Mouse (Mus musculus) kidney, adult 9 months (tissue): ENCODE measurements around the gene Cgrrf1.
A peak's percentile ranks its signal among the peaks of the same experiment; 100 is the strongest.

Experiments used
- DNase-seq: peaks from one replicate; pipeline ENCODE4 v3.0.0; 2022

Cgrrf1 gene

DNA sequence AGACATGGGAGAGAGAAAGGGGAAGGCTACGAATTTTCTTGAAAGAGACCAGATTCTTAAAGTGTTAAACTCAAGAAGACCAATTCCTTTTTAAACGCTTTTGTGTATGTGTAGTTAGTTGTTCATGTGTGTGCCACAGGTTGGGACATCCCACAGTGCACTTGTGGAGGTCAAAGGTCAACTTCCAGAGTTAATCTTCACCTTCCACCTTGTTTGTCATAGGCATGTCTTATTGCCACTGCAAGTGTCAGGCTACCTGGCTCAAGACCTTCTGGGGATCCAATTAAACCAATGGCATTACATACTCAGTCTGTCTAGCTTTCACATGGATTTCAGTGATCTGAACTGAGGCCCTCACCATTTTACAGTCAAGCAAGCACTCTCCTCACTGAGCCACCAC, 7.9 kb upstream of the Cgrrf1 start:
- DNase-seq = peak; percentile 75

DNA sequence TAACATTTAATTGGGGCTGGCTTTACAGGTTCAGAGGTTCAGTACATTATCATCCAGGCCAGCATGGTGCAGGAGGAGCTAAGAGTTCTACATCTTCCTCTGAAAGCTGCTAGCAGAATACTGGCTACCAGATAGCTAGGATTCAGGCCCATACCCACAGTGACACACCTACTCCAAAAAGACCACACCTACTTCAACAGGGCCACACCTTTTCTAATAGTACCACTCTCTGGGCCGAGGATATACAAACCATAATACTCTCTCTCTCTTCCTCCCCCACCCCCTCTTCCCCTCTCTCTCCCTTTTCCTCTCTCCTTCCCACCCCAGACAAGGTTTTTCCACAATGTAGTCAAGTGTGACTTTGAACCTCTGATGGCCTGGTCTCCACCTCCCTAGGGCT, 4.5 kb upstream of the Cgrrf1 start:
- no peak for DNase-seq

DNA sequence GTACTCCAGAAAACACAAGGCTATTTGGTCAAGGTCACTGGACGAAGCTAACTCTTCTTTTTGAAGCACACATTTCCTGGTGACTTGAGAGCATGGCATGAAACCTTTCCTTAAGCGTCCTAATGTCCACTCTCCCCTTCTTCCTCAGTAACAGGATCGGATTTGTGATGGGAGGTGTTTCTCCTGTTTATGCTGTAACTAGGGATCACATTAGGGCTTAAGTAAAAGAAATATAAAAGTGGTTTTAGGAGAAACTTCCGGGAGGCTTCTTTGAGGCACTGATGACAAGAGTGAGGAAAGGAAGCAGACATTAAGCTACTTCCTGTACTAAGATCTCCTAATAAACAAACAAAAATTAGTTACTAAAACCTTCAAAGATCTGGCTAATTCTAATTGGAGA, 630 bp upstream of the Cgrrf1 start:
- no peak for DNase-seq

DNA sequence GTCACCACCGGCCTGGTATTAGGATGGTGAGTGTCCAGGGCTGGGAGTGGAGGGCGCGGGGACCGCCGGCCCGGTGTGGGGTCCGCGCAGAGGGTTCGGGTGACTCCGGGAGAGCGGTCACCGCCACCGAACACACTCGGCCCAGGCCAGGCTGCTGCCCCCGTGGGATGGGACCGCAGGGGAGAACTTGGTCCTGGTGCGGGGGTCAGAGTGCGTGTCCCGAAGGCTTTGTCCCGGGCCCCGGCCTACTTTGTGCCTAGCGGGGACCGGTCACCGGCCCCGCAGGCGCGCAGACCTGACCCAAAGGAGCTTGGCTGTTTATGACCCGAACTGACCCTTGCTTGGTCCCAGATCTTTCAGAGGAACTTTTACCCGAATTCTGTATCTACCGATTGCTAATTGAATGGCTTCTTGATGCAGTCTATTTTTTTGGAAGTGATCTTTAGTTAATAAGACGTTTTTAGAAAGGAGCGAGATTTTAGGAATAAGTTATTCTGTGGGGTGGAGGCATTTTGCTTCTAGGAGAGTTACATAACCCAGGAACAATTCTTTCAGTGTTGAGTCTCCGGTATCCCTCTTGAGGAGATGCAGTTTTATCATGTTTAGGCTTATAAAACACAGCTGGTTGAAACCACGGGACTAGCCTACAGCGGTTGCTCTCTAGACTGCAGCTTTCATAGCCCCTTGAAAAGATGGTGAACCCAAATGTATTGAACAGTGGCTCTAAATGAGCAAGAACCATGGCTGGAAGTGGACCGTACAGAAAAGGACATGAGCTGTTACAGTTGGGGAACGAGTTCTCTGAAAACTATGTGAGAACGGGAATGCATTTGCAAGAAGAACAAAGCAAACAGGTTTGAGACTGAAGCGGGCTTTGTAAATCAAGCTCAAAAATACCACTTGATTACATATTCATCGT, 688 bp downstream of the Cgrrf1 start:
- DNase-seq = no peak

DNA sequence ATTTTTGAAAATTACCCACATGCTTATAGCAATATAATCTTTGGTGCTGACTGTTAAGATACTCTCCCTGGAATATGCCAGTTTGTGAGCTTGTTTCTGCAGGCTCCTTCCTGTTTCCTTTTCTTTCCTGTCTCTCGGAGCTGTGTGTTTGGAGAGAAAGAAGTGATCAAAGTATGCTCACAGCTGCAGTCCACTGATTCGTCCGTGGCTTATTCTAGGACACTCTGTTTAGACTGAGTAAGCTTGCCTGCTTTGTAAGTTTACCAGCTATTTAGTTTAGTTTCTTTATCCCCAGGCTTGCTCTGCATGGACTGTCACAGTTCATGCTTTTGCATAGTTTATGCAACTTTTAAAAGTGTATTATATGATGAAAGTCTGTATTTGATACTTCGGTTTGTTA, 7.4 kb downstream of the Cgrrf1 start:
- no peak for DNase-seq

DNA sequence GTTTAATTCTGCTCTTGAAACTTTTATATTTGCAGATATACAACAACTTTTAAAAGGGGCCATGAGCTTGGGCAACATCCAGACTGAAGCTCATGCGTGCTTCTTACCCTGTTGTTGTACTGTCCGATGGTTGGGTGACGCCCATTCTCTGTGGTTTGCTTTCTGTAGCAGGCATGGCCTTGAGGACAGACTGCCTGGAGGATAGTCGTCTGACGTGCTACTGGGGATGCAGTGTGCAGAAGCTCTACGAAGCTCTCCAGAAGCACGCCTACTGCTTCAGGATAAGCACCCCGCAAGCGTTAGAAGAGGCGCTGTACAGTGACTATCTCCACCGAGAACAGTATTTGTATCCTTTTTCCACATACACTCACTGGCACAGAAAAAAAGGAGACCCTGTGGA, 13.8 kb downstream of the Cgrrf1 start:
- no peak for DNase-seq

DNA sequence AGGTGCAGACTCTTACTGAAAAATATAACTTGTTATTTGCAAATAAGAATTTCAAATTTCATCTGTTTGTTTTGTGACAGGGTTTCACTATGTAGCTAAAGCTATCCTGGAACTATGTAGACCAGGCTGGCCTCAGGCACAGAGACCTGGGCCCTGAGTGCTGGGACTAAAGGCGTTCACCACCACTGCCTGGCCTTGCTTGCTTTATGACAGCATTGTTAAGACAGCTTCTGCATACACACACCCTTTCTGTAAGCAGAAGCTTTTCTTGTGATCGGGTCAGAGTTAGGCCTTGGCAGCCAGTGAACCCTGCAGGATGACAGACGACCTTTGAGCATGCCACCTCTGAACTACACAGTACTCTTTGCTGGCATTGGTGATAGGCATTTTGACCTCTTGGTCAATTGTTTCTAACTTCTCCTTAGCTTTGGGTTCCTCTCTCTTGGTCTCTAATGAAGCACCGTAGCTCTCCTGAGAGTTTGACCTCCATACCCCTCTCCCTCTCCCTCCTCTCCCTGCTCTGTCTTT, 16.2 kb downstream of the Cgrrf1 start:
- peak; percentile 22 for DNase-seq

DNA sequence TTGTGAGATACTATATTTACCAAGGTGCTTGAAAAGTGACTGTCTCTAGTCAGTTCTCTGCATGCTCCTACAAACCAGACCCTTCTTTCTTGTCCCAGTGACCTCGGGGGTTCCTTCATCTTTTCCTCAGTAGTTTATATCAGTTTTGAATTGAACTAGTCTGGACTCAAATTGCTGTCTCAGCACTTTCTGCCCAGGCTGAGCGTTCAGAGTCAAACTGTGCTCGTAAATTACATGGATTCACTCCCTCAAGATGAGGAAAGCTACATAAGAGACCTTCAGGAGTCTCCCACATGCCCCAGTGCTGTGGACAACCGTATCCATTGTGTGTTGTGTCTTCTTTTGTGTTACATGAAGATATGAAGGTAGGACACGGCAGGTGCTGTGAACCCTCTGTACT, 16.8 kb downstream of the Cgrrf1 start:
- no peak for DNase-seq

DNA sequence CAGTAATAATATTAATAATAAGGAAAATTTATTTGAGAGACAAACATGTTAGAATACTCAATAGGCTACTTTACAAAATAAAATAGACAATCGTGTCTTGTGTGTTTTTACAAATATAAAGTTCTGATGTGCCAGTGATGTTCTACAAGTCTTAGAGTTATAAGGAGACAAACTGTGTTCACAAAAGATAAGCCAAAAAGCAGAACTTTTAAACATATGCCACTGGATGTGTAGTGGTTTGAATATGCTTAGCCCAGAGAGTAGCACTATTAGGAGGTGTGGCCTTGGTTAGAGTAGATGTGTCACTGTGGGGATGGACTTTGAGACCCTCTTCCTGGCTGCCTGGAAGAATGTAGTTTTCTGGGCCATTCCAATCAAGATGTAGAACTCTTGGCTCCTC, 17.8 kb downstream of the Cgrrf1 start:
- no peak for DNase-seq

DNA sequence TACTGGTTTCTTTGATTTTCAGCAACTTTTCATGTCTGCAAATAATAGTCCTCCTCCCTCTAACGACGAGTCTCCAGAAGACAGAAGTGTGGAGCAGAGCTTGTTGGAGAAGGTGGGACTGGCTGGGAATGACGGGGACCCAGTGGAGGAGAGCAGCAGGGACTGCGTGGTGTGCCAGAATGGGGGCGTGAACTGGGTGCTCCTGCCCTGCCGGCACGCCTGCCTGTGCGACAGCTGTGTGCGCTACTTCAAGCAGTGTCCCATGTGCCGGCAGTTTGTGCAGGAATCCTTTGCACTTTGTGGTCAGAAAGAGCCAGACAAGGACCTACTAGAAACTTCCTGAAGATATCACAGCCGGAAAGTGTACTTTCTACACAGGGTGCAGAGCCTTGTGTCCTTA, 21.8 kb downstream of the Cgrrf1 start:
- DNase-seq = no peak

DNA sequence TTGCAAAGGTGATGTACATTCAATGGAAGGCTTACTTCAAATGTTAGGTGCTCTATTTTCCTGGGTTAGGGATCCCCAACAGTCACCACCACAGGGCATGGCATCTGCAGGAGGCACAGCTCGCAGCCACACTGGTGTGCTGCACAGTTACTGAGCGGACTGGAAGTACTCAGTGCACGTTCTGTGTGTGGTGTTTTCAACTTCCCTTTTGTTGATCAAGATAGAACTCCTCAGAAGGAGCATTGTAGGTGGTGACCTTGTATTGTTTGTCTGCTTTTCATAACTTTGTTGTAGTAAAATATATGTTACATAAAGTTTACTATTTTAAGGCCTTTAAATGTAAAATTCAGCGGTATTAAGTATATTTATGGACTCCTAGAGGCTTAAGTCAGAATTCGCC, 31.0 kb downstream of the Cgrrf1 start:
- DNase-seq = no peak

DNA sequence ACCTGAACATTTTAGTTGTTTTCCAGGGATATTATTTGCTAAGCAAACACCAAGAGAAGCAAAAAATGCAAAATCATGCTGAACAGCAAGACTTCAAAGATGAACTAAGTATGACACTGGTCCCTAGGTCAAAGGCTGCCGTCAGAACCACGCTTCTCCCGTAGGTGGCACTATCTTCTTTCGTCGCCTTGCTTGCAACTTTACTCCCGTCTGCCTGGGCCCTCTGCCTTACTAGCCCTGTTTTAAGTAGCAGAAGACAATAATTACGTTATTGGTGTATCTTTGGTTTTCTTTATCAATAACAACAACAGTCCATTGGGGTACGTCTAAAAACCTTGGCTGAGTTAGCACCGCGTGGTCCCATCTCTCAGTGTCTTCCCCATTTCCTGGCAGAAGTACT, 49.0 kb downstream of the Cgrrf1 start:
- peak; percentile 78 for DNase-seq

DNA sequence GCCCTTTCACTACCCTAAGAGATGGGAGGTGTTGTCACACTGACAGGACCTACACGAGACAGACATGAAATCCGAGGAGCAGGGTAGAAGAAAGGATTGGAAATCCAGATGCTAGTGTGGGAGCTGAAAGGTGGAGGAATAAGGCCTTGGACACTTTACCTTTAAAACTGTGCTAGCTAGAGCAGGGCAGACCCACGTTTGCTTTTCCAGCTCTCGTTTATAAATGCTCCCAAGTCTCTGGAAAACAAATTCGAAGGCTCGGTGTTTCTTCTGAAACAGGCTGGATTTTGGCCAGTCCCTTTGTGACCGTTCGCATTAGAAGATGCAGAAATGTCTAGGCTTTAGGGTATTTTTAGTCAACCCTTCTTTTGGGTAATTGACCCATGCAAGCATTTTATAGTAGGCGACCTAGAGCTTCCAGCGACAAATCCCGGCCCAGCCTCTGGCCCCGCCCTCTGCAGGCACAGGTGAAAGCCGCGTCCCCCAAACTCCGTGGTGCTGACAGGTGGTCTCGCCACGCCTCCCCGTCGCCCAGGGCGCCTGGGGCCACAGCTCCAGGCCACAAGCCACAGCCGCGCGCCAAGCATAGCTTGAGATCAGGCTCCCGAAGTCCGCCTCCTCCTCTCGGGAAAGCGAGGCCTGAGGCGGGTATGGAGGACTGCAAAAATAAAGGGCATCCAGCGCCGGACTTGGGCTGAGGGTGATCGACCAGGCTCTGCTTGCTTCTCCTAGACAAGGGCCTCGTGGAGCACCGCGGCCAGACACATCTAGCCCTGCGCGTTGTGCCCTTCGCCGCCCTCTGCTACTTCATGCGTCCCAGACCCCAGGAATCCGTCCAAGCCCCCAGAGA, 49.9 kb downstream of the Cgrrf1 start:
- peak; percentile 49 for DNase-seq

DNA sequence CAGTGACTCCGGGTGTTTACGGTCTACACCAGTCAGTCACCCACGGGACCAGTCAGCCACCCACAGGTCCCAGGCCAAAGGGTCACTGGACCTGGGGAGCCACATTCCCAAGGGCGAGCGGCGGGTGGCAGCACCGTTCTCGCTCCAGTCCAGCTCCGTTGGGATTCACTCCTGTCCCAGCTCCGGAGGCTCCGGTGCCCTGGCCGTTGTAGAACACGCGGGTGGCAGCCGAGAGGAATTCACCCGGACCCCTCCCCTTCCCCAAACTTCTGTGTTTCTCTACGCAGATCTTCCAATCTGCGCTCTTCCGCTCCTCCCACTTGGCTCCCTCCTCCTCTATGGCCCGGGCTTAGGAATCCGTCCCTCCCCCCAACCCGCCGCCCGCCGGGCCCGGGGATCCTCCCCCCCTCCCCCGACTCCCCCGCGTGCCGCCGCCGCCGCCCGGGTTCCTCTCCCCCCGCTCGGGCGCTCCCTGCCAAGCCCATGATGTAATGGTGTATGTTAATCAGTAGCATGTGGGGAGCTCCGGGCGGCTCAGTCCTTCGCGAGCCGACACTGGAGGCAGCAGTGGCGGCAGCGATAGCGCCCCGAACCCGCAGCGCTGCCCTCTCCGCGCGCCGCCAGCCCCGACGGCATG, 50.6 kb downstream of the Cgrrf1 start, which contains the start of gene Samd4:
Gene Samd4, plus strand, starts transcription at position 424 of the 637 bp plus-strand sequence.
- peak; percentile 88 for DNase-seq

DNA sequence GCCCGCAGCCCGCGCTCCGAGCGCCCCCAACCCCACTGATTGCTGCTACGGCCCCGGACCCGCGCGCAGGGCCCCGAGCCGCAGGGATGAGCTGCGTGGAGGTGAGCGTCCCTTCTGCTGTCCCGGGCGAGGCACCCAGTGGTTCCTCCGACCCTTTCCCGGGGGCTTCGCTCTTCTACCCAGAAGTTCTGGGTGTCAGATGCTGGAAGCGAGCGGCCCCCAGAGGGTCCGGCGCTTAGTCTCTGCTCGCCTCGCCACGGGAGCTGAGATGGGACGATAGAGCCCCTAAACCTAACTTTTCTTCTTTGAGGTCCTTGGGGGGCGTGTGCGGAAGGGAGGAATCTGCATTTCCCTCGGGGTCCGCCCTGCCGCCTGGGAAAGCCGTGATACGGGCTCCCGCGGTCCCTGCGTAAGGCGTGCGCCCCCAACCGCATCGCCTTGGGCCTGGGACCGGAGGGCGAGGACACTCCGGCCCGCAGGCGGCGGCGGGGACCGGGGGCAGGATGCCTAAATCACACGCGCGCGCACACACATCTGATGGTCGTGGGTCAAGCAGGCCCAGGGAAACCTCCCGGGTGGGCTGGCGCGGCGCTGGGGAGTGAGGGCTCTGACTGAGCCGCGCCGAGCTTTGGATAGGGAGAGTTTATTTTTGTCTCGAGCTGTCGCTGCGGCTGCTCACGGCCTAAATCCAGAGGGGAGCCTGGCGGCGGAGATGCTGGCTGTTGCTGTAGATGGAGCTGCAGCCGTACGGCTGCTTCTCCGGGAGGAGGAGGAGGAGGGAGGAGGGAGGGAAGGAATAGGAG, 51.3 kb downstream of the Cgrrf1 start:
- peak; percentile 28 for DNase-seq

DNA sequence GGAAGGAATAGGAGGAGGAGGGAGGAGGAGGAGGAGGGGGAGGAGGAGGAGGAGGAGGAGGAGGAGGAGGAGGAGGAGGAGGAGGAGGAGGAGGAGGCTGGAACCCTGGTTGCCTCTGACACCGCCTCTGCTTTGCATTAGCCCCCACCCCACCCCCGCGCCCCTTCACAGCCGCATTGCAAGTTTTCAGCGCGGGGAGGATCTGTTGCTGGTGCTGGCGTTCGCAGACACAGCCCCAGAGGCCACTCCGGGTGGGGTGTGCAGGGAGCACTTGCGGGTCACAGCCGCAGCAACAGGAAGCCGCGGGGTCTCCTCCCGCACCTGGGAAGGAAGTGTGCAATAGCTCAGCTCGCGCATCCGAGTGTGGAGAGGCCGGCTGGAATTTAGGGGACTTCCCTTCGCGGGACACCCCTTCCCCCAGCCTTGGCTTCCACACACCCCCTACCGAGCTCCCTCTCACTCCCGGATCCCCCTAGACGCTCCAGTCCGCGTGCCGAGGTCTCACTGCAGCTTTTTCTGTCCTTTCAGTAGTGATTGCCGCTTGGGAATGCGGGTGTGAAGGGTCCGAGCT, 52.0 kb downstream of the Cgrrf1 start:
- peak; percentile 17 for DNase-seq

DNA sequence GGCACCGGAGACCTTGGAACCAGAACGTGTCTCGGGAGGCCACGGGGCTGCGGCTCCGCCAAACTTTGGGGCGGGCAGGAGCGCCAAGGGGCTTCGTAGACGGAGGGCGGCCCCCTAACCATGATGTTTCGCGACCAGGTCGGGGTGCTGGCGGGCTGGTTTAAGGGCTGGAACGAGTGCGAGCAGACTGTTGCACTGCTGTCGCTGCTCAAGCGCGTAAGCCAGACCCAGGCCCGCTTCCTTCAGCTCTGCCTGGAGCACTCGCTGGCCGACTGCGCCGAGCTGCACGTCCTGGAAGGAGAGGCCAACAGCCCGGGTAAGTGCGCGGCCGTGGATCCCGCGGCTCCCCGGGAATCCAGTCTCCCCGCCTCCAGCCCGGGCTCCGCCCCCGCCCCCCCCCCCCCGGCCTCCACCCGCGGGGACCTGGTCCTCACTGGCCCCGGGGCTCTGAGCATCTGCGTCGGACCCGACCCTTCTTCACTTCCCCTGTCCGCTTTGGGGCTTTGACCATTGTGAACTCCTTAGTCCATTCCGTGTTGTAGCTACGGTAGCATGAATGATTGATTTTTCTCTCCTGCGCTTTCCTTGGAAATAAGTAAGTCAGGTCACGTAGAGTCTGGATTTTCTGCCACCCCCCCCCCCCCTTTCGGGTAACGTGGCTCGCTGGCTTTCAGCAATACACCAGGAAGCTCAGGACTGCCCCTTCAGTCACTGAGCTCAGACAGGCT, 52.9 kb downstream of the Cgrrf1 start:
- peak; percentile 45 for DNase-seq

DNA sequence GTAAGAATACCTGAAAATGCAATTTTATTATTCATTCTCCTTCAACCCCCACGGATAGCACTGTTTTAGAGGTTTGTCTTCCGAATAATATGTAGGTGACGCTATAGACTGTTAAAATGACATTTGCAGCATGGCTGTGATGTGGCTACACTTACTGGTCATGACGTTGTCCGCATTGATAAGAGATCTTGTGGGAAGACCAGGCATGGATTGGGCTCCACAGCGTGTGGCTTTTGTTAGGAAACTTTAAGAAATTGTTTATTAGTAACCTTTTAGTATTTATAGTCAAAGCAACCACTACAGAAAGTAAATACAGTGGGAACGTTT, 53.5 kb downstream of the Cgrrf1 start:
- peak; percentile 18 for DNase-seq

DNA sequence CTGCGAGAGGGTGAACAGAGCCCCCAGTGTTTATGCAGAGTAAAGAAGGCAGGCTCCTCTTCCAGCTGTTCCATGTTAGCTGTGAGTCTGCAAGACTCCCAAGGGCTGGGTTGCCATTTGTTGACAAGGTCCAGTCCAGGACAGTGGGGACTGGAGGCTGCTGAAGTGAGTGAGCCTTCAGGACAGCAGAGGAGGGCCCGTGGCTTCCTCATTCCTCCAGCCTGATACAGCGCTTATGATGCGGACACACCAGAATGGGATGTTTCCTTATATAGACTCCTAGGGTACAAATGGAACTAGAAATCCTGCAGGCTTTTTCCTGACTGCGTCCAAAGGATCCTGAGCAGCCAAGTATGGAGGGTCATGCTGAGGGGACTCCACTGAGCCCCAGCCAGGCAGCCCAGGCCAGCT, 54.0 kb downstream of the Cgrrf1 start:
- peak; percentile 27 for DNase-seq

DNA sequence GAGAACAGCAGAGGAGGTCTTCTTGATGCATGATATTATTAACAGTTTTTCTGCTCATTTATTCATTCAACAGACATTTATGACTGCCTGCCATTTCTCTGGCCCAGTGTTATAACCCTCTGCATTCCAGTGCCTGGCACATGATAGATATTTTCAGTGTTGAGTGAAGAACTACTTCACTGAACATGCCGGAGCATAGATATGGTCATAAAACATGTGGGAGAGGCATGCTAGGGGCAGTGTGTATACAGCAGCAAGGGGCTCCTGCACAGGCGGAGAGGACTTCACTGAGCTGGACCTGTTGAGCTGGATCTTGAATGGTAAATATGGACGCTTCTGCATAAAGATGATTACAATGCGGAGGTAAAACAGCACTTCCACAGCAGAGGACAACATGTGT, 57.2 kb downstream of the Cgrrf1 start:
- DNase-seq = no peak

DNA sequence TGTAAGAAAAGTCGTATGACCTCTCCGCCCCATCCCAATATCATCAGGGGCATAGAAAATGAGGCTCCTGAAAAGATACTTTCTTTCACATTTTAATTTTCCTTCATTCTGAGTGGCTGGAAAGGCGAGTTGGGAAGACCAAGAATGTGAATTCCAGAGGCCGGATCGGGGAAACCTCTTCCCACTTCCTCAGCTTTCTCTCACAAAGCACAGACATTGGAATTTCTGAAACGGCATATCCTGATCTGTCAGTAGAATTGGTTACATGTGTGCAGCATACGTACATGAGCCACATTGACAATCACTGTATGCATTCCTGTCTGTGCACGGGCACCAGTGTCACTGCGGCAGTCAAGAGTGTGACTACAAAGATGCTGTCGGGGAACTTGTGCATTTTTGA, 62.0 kb downstream of the Cgrrf1 start:
- no peak for DNase-seq
